Mouse (Mus musculus) lung, adult 2 months (tissue): ENCODE data around the gene Pck2.

Source experiments
- CTCF ChIP-seq: fragments of 200-500 bp; IDR thresholded peaks from 2 replicates; pipeline ENCODE4 v1.5.1; 2011; ENCODE audit warnings: mild to moderate bottlenecking, low read length, control low read depth; ENCODE audit not compliant: insufficient read depth
- POLR2A ChIP-seq: fragments of 200-500 bp; IDR thresholded peaks from 2 replicates; pipeline ENCODE4 v1.6.1; 2011; ENCODE audit warnings: low read depth, mild to moderate bottlenecking, control low read depth, low read length, borderline replicate concordance; ENCODE audit errors: extremely low read depth

GRCm38 (mm10) chr14:55496761-55497448 lies 43.2 kb upstream of the Pck2 start:
- TF ChIP-seq CTCF (no peak), POLR2A (no peak)
